Mouse (Mus musculus): ENCODE measurements around the gene 3100002H09Rik.

Gene 3100002H09Rik

DNA sequence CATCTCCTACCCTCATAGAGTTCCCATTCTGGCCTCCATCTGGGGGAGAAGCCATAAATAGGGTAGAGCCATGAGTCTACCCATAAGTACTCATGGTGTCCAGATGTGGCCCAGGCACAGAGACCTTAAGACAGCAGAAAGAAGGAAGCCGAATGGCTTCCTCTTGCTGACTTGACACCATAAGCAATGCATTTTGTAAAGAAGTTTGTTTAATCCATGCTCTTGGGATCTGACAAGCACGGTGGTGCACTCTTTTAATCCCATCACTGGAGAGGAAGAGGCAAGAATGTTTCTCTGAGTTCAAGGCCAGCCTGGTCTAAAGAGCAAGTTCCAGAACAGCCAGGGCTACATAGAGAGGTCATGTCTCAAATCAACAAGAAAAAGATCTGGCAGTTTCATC lies at the start of gene 3100002H09Rik:
Gene 3100002H09Rik (minus strand): TSS at position 101 of the 400 bp plus-strand sequence.
- in situ Hi-C loops (cut with MboI, MseI): no loop called here

DNA sequence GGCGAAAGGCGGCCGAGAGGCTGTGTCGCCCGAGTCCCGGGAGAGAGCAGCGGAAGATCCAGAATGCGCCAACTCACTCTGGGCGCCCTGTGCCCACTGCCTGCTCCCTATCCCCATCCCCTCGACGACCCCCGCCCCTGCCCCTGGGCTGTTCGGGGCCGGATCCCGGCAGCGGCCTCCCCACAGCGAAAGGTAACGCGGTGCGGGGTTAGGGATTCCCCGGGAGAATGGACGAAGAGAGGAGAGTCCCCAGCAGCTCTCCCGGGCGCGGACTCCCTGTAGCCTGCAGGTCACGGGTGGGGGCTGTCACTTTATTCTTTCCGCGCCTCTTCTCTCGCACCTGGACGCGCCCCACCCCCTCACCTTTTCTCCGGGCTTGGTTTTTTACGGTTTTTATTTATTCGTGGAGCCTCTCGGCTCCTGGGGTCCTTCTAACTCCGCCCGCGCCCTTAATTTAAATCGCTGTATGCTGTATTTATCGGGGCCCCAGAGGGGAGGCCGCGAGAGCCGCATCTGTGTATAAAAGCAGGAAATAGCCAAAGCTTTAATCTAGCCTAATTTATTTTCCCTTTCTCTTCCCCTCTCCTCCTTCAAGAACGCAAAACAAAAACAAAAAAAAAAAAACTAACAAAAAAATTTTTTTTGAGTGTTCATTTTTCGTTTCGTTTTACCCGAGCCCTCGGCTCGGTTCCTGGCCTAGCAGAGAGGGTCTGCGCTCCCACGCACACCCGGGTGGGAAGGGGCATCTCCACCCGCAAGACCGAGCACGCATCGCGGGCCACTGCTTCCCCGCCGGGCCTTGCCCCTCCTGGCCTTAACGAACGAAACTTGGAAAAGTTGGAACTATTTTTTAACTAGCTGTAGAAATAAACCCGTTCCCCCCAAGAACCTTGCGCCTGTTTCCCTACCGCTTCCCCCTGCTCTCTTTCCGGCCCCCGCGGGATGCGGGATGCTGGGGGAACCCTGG lies 48.9 kb upstream of the 3100002H09Rik start:
- in situ Hi-C loops (cut with MboI, MseI): loop anchor here (25.0 kb wide), 1 partner anchor 422 kb away; no protein-coding TSS in a partner anchor

DNA sequence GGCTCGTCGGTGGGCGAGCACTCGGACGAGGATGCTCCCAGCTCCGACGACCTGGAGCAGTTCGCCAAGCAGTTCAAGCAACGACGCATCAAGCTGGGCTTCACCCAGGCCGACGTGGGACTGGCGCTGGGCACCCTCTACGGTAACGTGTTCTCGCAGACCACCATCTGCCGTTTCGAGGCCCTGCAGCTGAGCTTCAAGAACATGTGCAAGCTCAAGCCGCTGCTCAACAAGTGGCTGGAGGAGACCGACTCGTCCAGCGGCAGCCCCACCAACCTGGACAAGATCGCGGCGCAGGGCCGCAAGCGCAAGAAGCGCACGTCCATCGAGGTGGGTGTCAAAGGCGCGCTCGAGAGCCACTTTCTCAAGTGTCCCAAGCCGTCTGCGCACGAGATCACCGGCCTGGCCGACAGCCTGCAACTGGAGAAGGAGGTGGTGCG lies 47.8 kb upstream of the 3100002H09Rik start:
- in situ Hi-C loops (cut with MboI, MseI): loop anchor here (25.0 kb wide), 1 partner anchor 421 kb away; no protein-coding TSS in a partner anchor

DNA sequence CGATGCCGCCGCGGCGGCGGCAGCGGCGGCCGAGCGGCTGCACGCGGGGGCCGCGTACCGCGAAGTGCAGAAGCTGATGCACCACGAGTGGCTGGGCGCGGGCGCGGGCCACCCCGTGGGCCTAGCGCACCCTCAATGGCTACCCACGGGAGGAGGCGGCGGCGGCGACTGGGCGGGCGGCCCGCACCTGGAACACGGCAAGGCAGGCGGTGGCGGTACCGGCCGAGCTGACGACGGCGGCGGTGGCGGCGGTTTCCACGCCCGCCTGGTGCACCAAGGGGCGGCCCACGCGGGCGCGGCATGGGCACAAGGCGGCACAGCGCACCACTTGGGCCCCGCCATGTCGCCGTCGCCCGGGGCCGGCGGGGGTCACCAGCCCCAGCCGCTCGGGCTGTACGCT lies 47.2 kb upstream of the 3100002H09Rik start:
- in situ Hi-C loops (cut with MboI, MseI): loop anchor here (25.0 kb wide), 1 partner anchor 420 kb away; no protein-coding TSS in a partner anchor

DNA sequence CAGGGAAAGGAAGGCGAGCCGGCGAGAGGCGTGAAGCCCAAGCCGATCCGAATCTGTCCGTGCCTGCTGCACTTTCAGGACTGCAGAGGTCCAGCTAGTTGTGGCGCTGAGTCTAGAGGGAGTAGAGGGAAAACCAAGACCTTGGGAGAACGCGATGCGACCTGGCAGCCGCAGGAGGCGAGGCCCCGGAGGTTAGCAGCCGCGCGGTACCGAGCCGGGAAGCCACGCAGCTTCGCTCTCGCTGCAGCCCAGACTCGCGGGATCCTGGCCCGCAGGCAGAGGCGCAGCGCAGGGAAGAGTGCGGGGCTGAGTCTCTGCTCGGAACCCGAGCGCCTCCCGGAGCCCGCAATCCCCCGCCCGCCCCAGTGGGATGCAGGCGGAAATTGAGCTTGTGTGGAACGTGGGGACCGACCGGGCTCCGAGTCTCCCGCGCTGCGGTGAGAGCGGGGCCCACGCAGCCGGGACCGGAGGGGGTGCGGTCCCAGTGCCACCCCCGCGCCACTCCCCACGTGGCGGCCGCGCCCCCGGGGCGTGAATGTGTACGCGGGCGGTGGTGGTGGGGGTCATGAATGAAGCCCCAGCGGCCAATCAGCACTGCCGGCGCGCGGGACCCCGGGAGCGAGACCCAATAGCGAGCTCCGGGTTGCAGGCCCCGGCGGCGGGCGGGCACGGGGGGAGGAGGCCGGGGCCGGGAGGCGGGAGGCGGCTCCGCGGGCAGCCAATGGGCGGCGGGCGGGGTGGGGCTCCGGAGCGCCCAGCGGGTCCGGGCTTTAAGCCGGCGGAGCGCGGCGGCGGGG lies 46.4 kb upstream of the 3100002H09Rik start:
- in situ Hi-C loops (cut with MboI, MseI): loop anchor here (25.0 kb wide), 1 partner anchor 420 kb away; no protein-coding TSS in a partner anchor

DNA sequence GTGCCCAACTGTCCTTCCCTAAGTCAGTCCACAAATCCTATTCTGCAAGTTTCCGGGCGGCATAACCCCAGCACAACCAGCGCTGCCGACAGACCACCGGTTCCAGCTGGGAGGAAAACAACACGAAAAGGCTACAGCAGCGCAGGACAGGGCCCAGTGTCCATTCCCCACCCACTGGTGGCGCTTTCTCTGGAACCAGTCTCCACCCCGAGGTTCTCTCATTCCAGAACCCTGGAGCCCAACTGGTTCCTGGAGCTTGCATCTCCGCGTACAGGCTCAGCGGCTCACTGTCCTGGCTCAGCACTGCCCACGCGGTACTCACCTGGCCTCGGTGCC lies 45.9 kb upstream of the 3100002H09Rik start, which contains the start of gene Pou3f1:
Gene Pou3f1 (plus strand): TSS at position 290 of the 336 bp plus-strand sequence.
- in situ Hi-C loops (cut with MboI, MseI): loop anchor here (25.0 kb wide), 1 partner anchor 419 kb away; no protein-coding TSS in a partner anchor

DNA sequence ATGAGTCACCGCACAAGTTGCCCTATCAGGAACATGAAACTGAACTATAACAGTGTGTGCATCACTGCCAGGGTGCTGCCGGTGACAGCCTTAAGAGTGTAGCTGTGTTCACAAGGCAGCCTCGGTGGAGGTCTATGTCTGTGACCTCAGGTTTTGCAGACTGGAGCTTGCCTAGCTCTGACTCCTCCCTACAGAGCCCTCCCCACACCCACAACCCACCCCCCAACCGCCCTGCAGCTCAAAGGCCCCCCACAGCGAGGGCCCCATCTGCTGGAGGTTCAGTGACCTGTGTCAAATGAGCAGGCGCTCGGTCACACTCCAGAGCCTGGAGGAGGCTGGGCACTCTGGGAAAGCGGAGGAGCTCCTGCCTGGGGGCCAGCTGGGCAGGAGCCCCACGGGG lies 42.3 kb upstream of the 3100002H09Rik start:
- in situ Hi-C loops (cut with MboI, MseI): loop anchor here (25.0 kb wide), 1 partner anchor 416 kb away; no protein-coding TSS in a partner anchor

DNA sequence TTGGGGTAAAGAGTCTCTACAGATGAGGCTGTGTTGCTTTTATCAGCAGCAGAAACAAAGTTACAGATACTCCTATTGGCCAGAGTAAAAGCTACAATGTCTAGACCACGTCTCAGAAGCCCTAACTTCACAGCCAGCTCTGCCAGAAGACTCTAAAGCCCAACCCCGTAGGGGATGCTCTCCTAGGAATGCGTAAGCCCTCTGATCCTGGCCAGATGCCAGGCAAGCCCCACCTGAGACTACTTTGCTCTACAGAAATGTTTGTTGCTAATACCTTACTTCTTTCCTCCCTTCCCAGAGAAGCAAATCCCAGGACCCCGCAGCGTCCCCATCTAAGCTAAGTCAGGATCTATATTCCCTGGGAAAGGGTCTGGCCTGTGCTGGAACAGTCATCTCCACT lies 37.3 kb upstream of the 3100002H09Rik start:
- in situ Hi-C loops (cut with MboI, MseI): no loop called here

DNA sequence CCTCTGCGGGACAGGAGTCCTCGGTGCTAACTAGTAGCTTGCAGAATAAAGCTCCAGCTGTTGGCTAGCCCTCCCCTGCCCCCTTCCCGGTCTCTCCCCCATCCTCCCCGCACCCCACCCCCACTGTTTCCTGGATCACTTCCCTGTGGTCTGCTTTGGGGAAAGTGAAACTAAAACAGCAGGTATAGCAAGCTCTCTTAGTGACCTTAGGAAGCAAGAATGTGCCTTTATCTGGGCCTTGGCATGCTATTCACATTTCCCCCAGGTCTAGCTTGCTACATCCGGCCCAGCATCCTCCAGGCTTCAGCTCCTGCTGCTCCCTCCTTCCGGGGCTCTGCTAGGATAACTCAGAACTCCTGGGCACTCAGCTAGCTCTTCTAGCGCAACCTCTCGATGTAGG lies 36.0 kb upstream of the 3100002H09Rik start:
- in situ Hi-C loops (cut with MboI, MseI): no loop called here

DNA sequence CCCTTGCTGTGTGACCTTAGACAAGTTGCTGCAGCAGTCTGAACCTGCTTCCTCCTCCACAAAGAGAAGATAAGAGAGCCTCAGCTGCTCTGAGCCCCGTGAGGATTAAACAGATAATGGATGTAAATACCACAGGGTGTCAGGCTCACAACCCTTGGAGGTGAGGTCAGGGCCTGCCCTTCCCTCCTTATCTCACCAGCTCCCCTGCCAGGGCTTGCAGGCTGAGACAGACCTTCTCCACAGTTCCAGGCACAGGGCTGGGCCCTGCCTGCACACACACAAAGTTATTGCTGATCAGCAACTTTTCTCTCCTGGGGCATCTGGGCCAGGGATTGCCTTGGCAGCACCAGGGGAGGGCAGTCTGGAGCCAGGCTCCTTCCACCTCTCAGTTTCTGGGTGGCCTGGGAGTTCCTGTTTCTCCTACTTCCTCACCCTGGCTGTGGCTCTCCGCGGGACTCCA lies 34.4 kb upstream of the 3100002H09Rik start:
- in situ Hi-C loops (cut with MboI, MseI): no loop called here

DNA sequence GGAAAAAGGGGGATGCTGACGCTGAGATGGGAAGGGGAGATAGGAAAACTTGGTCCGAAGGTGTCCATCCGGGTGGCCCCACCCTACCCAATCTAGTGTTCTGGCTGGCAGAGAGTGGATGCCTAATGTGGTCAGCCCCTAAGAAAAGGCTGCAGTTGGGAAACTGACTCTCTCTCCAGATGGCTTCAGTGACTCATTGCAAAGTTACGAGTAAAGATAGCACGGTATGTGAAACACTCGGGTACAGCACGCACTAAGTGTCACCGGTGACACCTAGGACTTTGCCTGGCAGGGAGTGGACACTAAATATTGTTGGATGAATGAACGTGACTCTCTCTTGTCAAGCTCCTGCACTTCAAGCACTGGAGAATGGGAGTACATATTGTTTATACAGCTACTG lies 33.3 kb upstream of the 3100002H09Rik start:
- in situ Hi-C loops (cut with MboI, MseI): no loop called here

DNA sequence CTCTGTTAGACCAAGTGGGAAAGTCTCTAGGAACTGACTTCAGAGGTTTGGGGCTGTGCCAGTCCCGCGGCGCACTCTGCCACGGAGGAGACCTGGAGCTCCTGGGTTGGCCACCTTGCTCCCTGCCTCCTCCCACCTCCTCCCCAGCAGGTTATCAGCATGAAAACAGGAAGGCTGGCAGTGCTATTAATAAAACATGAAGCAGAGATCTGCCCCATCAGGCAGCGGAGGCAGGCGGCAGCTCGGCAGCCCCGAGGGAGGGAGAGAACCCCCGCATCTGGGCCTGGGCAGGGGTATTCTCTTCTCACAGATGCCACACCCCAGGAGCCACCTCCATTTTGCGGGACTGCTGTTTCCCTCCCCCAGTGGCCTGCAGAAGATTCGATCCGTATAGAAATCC lies 29.1 kb upstream of the 3100002H09Rik start:
- in situ Hi-C loops (cut with MboI, MseI): no loop called here

DNA sequence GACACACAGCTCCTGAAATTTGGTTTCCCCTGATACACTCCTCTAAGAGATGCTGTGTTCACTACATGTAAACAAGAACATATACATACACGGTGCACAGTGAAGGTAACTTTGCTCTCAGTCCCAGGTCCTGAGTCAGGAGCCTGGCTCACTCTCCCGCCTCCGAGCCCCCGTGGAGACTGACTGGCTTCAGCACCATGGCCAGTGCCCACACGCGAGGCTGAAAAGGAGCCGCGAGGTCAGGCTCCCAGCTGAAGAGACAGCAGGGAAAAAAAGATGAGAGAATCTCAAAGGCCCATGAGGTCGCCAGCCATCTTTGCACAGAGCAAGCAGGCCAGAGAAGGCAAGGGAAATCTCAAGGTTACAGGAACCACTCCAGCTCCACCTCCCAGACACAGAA lies 22.7 kb upstream of the 3100002H09Rik start:
- in situ Hi-C loops (cut with MboI, MseI): no loop called here

DNA sequence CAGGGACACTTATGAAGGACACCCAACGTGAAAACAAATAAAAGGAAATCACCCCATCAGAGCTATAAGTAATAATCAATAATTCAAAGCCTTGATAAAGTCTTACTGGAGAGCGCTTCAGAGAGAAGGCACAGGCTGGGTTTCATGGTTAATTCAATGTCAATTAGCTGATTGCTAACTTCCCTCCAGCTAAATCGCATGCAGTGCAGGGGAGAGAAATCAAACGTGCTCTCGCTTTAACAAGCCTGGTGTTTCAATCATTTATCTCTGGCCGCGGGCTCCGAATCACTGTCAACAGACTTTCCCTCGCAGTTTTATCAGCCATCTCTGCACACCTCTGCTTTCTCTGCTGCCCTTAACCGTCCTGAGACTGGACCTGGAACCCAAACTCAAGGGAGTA lies 22.3 kb upstream of the 3100002H09Rik start:
- in situ Hi-C loops (cut with MboI, MseI): no loop called here

DNA sequence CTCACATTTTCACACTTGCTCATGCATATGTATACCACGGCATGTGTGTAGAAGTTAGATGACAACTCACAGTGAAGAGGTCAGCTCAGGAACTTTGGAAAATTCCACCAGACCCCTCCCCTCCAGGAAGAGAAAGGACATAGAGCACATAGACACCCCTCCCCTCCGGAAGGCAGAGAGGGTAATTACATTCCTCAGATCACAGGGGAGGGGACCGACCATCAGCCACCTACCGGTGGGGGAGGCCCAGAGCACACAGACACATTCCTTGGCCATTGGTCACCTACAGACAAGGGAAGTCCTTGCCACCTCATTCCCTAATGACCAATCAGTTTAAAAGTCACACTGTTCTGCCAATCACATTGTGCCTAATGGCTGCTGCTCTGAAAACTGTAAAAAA lies 20.9 kb upstream of the 3100002H09Rik start:
- in situ Hi-C loops (cut with MboI, MseI): no loop called here

DNA sequence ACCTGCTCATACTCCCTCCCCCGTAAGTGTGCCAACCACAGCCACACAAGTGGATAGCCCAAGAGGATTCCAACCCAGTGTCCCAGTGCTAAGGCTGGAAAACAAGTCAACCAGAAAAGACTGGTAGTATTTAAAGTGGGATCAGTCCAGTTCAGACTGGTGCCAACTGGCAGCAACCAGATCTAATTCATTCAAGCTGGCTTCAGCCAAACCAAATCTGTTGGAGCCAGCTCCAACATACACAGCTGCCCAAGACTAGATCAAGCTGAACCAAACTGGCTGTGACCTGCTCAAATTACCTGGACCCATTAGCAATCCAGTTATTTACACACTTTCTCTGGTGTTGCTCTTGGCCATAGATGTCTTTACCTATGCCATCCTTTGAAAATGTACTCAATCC lies 16.2 kb upstream of the 3100002H09Rik start:
- in situ Hi-C loops (cut with MboI, MseI): loop anchor here (5.0 kb wide), 1 partner anchor 375 kb away; no protein-coding TSS in a partner anchor

DNA sequence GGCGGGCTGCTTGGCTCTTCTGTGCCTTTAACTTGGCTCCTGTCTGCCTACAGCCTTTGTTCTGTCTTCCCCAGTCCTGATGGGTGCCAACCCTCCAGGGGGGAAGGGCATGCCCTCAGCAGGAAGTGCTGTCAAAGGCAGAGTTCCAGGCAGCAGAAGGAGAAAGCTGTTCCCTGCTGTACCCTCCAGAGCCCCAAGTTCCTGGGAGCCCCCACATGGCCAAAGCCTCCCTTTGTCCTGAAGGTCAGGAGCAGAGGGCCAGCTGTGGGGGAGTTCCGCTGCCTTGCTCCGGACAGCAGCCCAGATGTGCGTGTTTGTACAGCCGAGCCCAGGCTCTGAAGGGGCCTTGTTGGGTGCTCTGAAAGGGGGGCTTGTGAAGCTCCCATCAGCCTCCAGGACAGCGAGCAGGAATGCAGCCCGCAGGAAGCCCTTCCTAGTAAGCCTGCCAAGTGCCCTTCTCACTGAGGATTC lies 13.5 kb upstream of the 3100002H09Rik start:
- in situ Hi-C loops (cut with MboI, MseI): no loop called here

DNA sequence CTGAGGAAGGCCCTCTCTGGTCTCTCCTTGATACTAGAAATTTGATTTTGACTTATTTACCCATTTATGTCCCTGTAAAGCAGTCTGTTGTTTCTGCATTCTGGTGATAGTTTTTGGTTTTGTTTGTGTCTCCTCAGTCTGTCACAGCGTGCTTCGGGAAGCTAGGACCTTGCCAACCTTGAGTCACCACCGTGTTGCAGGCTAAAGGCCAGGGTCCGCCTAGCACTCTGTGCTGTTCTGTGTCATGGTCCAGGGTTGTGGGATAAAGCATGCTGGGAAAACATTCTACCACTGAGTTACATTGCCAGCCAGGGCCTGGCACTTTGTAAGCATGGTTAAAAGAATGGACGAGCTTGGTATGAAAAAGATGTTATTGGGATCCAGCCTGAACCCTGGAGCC lies 12.0 kb upstream of the 3100002H09Rik start:
- in situ Hi-C loops (cut with MboI, MseI): no loop called here

DNA sequence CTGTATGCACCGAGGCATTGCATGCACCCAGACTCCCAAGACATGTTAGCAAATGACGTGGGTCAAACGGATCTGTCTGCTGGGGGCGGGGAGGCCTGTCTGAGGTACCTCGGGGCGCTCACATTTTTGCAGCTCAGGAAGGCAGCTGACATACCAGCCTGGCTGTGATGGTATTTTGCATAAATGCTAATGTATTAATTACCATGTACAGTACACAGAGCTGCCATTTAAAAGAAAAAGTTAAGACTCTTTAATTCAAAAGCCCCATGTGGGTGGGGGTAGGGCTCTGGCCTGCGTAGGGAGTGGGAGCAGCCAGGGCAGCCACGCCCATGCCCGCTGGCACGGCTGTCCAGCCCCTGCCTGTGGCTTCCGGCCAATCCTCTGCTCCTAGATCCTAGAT lies 10.8 kb upstream of the 3100002H09Rik start:
- in situ Hi-C loops (cut with MboI, MseI): no loop called here

DNA sequence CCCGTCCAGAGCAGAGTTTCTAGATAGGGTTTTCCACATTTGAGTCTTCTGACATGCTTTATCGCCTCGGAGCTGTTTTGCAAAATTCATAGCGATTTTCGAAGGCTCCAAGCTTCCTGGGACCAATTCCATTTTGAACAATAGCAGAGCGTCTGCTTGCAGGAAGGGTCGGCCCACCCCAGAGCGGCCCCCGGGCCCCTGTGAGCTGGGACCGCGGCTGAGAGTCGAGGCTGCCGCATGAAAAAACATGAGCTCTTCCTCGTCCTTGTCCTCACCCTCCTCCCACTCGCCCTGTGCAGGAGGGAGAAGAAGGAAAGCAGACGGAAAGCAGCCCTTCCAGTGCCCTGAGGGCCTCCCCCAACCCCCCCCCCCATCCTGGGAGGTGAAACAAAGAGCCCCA lies 8.0 kb upstream of the 3100002H09Rik start:
- in situ Hi-C loops (cut with MboI, MseI): no loop called here

DNA sequence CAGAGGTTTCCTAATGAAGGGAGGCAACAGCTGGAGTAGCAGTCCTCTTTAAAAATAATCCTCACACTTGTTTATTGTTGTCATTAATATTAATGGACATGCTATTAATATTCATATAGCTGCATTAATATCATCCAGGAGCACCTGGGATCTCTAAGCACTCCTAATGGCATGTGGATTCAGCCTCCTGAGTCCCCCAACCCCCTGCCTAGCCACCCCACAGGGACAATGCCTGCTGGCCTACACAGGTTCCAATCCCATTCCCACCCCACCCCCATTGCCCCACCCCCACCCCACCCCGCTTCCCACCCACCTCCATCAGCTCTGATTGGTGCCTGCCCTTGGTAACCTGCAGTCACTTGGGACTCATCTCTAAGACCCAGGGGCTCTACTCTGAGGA lies 6.0 kb upstream of the 3100002H09Rik start:
- in situ Hi-C loops (cut with MboI, MseI): no loop called here

DNA sequence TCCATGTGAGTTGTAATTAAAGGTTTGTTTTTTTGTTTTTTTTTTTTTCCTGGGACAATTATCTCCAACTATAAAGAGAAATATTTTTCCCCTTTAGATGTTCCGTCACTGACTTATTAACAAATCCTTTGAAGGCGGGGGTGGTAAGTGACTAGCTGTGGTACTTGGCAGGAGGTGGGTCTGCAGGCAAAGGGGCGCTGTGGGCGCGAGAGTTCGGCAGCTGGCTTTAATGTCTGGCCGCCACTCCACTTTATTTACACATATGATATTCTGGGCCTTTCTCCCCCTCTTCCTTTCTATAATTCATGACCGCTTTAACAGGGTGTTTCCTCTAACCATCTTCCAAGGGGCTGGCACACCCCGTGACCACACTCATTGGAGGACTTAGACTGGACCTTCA lies 5.4 kb upstream of the 3100002H09Rik start:
- in situ Hi-C loops (cut with MboI, MseI): no loop called here

Measured in T-helper 1 cell (primary cell).